Mouse (Mus musculus): Measurements from ENCODE around the gene Tnk1.

- no peak for TF ChIP-seq NRF1 (IDR thresholded peaks at IDR 0.05; ENCODE audit: insufficient read depth, low read depth, low read length, poor library complexity, severe bottlenecking)
- TF ChIP-seq MXI1 (IDR thresholded peaks at IDR 0.05; ENCODE audit: low read depth, low read length) = no peak; the same call in 1 of the 2 replicates
- no peak for TF ChIP-seq CTCF (IDR thresholded peaks at IDR 0.05 in 2 of 3, conservative IDR thresholded peaks at IDR 0.05 in 1 of 3; ENCODE audit: control insufficient read depth in 1 of 3, insufficient read depth in 1 of 3, low read depth in 2 of 3, low read length in 3 of 3, poor library complexity in 1 of 3, severe bottlenecking in 1 of 3)
- no peak for TF ChIP-seq CHD2 (IDR thresholded peaks at IDR 0.05; ENCODE audit: low read length)
- no peak for TF ChIP-seq ZC3H11A (IDR thresholded peaks at IDR 0.05; ENCODE audit: low read depth, low read length)
- no peak for TF ChIP-seq POLR2A (IDR thresholded peaks at IDR 0.05; ENCODE audit: control insufficient read depth in 1 of 2, insufficient read depth in 1 of 2, low read depth in 1 of 2, low read length in 2 of 2, poor library complexity in 1 of 2)
- peak; percentile 2 to 43; a peak in 2 of 4 replicates for TF ChIP-seq EP300 (IDR thresholded peaks at IDR 0.05; ENCODE audit: low read depth in 1 of 2, low read length in 2 of 2)
- no peak for TF ChIP-seq ZNF384 (IDR thresholded peaks at IDR 0.05; ENCODE audit: low read depth, low read length)
Observed at GRCm38 (mm10) chr11:69838714-69839104, 19.8 kb downstream of the Tnk1 start.

Data from MEL (cell line).